Mouse (Mus musculus) stomach, embryonic 15.5 days (tissue): ENCODE measurements at regions not wholly inside any gene's neighbourhood (a gene's known extent, or its start where the extent isn't known, plus 50 kb on each side); places are given as distances from the start of the nearest gene placed in this dataset.

Experiments used
- ATAC-seq: fragments of 200-750 bp; cut with Nextera tagmentation; 2 replicates; pipeline ENCODE4 v1.8.0; 2017; ENCODE audit warnings: low read depth, moderate number of reproducible peaks, moderate TSS enrichment; ENCODE audit not compliant: insufficient read depth, low FRiP score
- H3K27ac ChIP-seq: fragments of 300-500 bp; sonication (generic); 2 replicates; pipeline ENCODE4 v1.5.1; 2015; ENCODE audit warnings: mild to moderate bottlenecking, inconsistent platforms
- H3K27me3 ChIP-seq: fragments of 300-500 bp; sonication (generic); replicated peaks from 2 replicates; pipeline ENCODE4 v1.6.1; 2015; ENCODE audit warnings: inconsistent platforms
- H3K36me3 ChIP-seq: fragments of 300-500 bp; sonication (generic); 2 replicates; pipeline ENCODE4 v1.6.1; 2015; ENCODE audit warnings: inconsistent platforms
- H3K4me1 ChIP-seq: fragments of 300-500 bp; sonication (generic); 2 replicates; pipeline ENCODE4 v1.6.1; 2015; ENCODE audit warnings: inconsistent platforms
- H3K4me2 ChIP-seq: fragments of 300-500 bp; sonication (generic); 2 replicates; pipeline ENCODE4 v1.6.1; 2015; ENCODE audit warnings: mild to moderate bottlenecking, inconsistent platforms
- H3K4me3 ChIP-seq: fragments of 300-500 bp; sonication (generic); replicated peaks from 2 replicates; pipeline ENCODE4 v1.5.1; 2015; ENCODE audit warnings: inconsistent platforms
- H3K9ac ChIP-seq: fragments of 300-500 bp; sonication (generic); 2 replicates; pipeline ENCODE4 v1.6.1; 2015; ENCODE audit warnings: inconsistent platforms
- H3K9me3 ChIP-seq: fragments of 300-500 bp; sonication (generic); 2 replicates; pipeline ENCODE4 v1.6.1; 2016; ENCODE audit warnings: inconsistent platforms
- WGBS: fragments of 180-500 bp; shearing (Covaris S2); methylation state at CpG from one replicate; pipeline ENCODE4 v1.1.7; 2015; 5-methylcytosine and 5-hydroxymethylcytosine counted together

DNA sequence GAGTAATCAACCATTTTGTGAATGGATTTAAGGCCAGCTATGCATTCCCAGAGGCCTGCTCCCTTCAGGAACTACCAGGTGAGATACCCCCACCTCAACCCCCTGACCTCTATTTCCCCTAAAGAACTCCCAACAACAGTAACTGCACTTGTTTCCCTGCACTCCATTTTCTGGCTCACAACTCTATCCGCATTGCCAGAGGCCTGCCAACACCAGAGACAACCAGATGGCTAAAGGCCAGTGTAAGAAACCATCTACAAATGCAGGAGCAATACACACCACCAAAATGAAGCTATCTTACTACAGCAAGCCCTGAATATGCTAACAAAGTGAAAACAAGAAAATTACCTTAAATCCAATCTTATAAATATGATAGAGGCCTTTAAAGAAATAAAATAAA lies 77.7 kb upstream of the Slc13a1 start:
- Histone ChIP-seq H3K4me2 (no peak overlapping the region), H3K36me3 (no peaks in the 10 kb centered on the region)
- WGBS: 80% methylated on average over 1 of the region's 1 CpGs

DNA sequence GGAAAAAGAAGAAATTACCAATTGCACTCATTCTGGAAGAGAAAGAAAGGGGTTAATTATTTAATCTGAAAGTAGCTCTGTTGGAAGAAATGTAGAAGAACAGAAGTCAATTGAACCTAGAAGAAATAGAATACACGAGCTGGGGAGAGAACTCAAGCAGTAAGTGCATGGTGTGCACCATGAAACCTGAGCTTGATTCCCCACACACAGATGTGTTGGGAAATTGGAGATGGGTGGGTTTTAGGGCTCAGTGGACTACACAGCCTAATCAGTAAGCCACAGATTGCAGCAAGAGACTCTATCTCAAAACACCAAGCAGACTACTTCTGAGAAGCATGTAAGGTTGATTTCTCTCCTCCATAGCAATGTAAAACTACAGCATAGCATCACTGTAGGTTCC lies 70.6 kb upstream of the Slc13a1 start:
- Histone ChIP-seq H3K4me2 (no peak overlapping the region), H3K4me3 (no peak overlapping the region), H3K9ac (no peak overlapping the region), H3K9me3 (no peaks in the 10 kb centered on the region), H3K27ac (no peak overlapping the region), H3K4me1 (no peaks in the 10 kb centered on the region), H3K27me3 (no peaks in the 10 kb centered on the region), H3K36me3 (no peaks in the 10 kb centered on the region)
- 26% methylated on average over 1 of the region's 1 CpGs for WGBS
- ATAC-seq: no peak

More for the DNA sequence above, 77.7 kb upstream of the Slc13a1 start:
- Histone ChIP-seq H3K27ac (no peak overlapping the region), H3K9me3 (no peaks in the 10 kb centered on the region), H3K27me3 (no peaks in the 10 kb centered on the region), H3K4me3 (no peak overlapping the region), H3K4me1 (no peaks in the 10 kb centered on the region), H3K9ac (no peak overlapping the region)
- no peak for ATAC-seq

DNA sequence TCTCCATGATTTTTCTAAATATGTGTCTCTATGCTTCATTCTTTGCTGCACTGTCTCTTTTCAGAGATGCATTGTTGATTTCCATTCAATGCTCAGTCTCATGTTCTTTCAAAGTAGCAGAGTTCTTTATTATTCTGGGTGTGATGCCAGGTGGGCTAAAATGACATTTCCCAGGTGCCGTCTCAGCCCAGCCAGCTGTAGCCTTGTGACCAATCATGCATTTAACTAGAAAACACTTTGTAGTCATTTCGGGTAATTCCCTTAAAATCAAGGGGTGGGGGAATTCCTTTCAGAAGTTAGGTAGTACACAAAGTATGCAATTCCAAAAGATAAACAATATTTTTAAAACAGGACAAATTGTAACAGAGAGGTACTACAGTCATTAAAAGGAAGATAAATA lies 70.2 kb upstream of the Slc13a1 start:
- no peak overlapping the region for H3K4me2 ChIP-seq
- no peak for ATAC-seq

DNA sequence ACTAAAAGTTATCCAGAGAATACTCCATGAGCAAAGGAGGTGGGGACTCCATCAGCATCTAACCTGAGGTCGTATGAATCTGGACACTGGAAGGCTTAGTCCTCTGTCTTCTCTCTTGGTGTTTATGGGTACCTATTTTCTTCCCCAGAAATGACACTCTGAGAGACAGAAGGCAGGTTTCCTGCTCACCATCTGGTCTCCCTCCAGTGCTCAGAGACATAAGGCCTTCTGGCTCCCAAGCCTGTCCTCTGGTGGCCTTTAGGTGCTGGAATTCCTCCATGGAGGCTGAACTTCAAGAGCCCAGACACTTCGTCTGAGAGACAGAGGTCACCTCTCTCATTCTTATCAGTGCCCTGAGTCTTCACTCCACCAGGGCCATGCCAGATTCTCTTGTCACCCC lies 65.7 kb upstream of the Slc13a1 start:
- Histone ChIP-seq H3K36me3 (no peaks in the 10 kb centered on the region), H3K9me3 (no peaks in the 10 kb centered on the region), H3K4me1 (no peaks in the 10 kb centered on the region), H3K9ac (no peak overlapping the region), H3K4me2 (no peak overlapping the region), H3K27me3 (no peaks in the 10 kb centered on the region), H3K4me3 (no peak overlapping the region), H3K27ac (no peak overlapping the region)
- no peak for ATAC-seq
- WGBS: 81% methylated on average over 2 of the region's 2 CpGs

More for the DNA sequence above, 70.2 kb upstream of the Slc13a1 start:
- no peaks in the 10 kb centered on the region for H3K27me3 ChIP-seq
- H3K27ac ChIP-seq: no peak overlapping the region
- H3K36me3 ChIP-seq: no peaks in the 10 kb centered on the region
- no peak overlapping the region for H3K4me3 ChIP-seq
- no peaks in the 10 kb centered on the region for H3K9me3 ChIP-seq
- no peaks in the 10 kb centered on the region for H3K4me1 ChIP-seq
- 75% methylated on average over 2 of the region's 2 CpGs for WGBS
- no peak overlapping the region for H3K9ac ChIP-seq

DNA sequence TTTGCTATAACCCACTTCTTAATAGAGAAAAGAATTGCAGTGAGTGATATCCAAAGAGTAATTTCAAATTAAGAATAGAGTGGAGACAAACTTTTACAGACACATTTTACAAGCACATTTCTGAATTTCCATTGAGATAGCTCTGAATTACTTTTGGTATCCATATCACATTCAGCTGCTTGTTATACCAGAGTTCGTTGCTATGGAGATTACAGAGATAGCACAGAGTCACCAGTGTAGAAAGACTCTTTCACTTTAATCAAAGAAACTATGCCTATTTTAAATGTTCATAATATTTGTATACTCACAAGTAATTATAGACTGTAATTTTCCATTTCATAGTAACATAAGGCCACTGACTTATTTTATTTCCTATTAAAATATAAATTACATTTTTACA lies 52.7 kb upstream of the Slc13a1 start:
- Histone ChIP-seq H3K27ac (no peak overlapping the region), H3K4me3 (no peak overlapping the region), H3K9me3 (no peaks in the 10 kb centered on the region), H3K27me3 (no peaks in the 10 kb centered on the region), H3K4me1 (no peaks in the 10 kb centered on the region), H3K9ac (no peak overlapping the region), H3K4me2 (no peak overlapping the region), H3K36me3 (no peaks in the 10 kb centered on the region)
- 82% methylated on average over 1 of the region's 1 CpGs for WGBS
- ATAC-seq: no peak

DNA sequence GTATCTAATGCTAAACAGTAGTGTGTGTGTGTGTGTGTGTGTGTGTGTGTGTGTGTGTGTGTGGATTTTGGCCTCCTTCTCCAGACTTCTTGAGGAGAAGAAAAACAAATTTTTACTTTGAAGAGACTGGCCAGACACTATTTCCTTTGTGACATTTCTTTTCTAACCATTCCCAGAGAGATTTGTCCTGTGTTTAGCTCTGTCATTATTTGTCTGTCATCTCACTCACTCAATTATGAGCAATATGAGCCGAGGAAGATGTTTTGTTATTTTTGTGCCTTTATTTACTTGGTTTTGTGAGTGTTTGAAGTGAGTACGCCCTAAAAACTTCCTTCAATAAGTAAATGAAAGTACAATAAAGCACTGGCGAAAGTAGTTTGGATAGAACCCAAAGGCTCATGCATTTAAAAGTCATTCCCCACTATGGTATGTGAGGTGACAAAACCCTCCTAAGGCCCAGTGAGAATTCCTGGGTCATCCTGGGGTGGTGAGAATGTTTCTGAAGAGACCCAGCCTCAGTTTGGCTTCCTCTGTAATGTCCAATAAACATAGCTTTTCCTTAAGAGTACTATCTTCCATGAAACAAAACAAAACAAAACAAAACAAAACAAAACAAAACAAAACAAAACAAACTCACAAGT lies 52.1 kb upstream of the Slc13a1 start:
- Histone ChIP-seq H3K9me3 (no peaks in the 10 kb centered on the region), H3K36me3 (no peaks in the 10 kb centered on the region), H3K27me3 (no peaks in the 10 kb centered on the region), H3K4me1 (no peaks in the 10 kb centered on the region), H3K9ac (no peak overlapping the region), H3K27ac (no peak overlapping the region), H3K4me2 (no peak overlapping the region), H3K4me3 (no peak overlapping the region)
- WGBS: 56% methylated on average over 3 of the region's 3 CpGs
- no peak for ATAC-seq
